Mouse (Mus musculus) liver, embryonic 16.5 days (tissue): ENCODE data around the gene Gpr39. TPM values are rescaled to one million over a fixed set of nuclear protein-coding genes. Genes with fewer than 3 reads are reported as not detected.
"Not testable (repeated sequence)": the region's sequence is repeated elsewhere in the genome, so short reads cannot be mapped to it uniquely, and the experiment has no call there.

ENCODE experiments used
- ATAC-seq: fragments of 200-750 bp; cut with Nextera tagmentation; 2 replicates; pipeline ENCODE4 v1.8.0; 2017; ENCODE audit warnings: low read depth, mild to moderate bottlenecking, moderate number of reproducible peaks, moderate library complexity
- H3K27ac ChIP-seq: fragments of 300-500 bp; sonication (generic); 2 replicates; pipeline ENCODE4 v1.5.1; 2014; ENCODE audit warnings: mild to moderate bottlenecking, low read length
- H3K27me3 ChIP-seq: fragments of 300-500 bp; sonication (generic); 2 replicates; pipeline ENCODE4 v1.6.1; 2014; ENCODE audit warnings: low read depth, low read length, mixed read lengths; ENCODE audit not compliant: control insufficient read depth, insufficient read depth
- H3K36me3 ChIP-seq: fragments of 300-500 bp; sonication (generic); 2 replicates; pipeline ENCODE4 v1.6.1; 2014; ENCODE audit warnings: mild to moderate bottlenecking; ENCODE audit not compliant: control insufficient read depth, insufficient read depth
- H3K4me1 ChIP-seq: fragments of 300-500 bp; sonication (generic); 2 replicates; pipeline ENCODE4 v1.6.1; 2014; ENCODE audit warnings: low read depth, low read length, mixed read lengths; ENCODE audit not compliant: control insufficient read depth
- H3K4me2 ChIP-seq: fragments of 300-500 bp; sonication (generic); 2 replicates; pipeline ENCODE4 v1.6.1; 2014; ENCODE audit warnings: low read depth, low read length, mixed read lengths
- H3K4me3 ChIP-seq: fragments of 300-500 bp; sonication (generic); 2 replicates; pipeline ENCODE4 v1.5.1; 2014; ENCODE audit warnings: low read depth, mild to moderate bottlenecking, low read length
- H3K9ac ChIP-seq: fragments of 300-500 bp; sonication (generic); 2 replicates; pipeline ENCODE4 v1.6.1; 2014; ENCODE audit warnings: low read depth, low read length
- H3K9me3 ChIP-seq: fragments of 300-500 bp; sonication (generic); replicated peaks from 2 replicates; pipeline ENCODE4 v1.6.1; 2016; ENCODE audit warnings: low read length; ENCODE audit not compliant: control insufficient read depth
- WGBS: fragments of 180-500 bp; shearing (Covaris S2); extraction: QIAGEN DNeasy Blood & Tissue Kit; methylation state at CpG from one replicate; pipeline ENCODE4 v1.1.7; 2014; ENCODE audit not compliant: insufficient replicate concordance; 5-methylcytosine and 5-hydroxymethylcytosine counted together
- polyA plus RNA-seq: library from polyadenylated mRNA; unstranded; fragments of >200 nt; fragmentation: Nextera tagmentation; extraction: Ambion mirVana; gene quantifications from 2 replicates; pipeline ENCODE4 v1.2.1, GENCODE M21; 2015

The Gpr39 gene
- 3.5 and 3.6 TPM in 2 replicates for polyA plus RNA-seq

DNA sequence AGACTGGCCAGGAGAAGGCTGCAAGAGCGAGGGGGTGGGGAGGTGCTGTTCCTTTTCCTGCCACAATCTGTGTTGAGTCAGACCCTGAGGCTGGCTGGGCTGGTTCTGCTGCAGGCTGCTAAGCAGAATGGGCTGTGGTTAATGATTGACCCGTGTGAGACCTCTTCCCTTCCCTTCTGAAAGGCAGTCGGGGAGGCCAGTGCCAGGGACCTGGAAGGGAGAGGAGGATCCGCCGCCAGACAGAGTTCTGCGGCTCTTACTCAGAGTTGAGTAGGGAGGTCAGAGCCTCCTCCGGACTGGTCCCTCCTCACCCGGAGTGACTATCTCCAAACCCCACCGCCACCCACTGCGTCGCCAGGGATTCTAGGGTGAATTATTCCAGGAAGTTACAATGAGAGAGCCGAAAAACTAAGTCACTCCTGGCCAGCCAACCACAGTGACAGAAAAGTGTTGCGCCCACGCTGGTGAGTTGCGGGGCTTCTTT is at the start of gene Gpr39:
TSS of gene Gpr39 (plus strand) at position 206 of the 484 bp plus-strand sequence.
- Histone ChIP-seq H3K4me2 (peak within 1 kb of the TSS; percentile 51), H3K27me3 (no peaks in the 10 kb centered on the region), H3K36me3 (no peaks in the 10 kb centered on the region), H3K4me1 (no peaks in the 10 kb centered on the region; the same call in 1 of the 2 replicates), H3K9ac (0 out of 2 replicates have a peak within 1 kb of the TSS, but pooled peaks have one; percentile 5), H3K27ac (peak within 1 kb of the TSS; percentile 64), H3K4me3 (peak within 1 kb of the TSS; percentile 52), H3K9me3 (no peaks in the 10 kb centered on the region)
- ATAC-seq = peak; percentile 93
- WGBS = 18% methylated on average over 15 of the region's 15 CpGs

DNA sequence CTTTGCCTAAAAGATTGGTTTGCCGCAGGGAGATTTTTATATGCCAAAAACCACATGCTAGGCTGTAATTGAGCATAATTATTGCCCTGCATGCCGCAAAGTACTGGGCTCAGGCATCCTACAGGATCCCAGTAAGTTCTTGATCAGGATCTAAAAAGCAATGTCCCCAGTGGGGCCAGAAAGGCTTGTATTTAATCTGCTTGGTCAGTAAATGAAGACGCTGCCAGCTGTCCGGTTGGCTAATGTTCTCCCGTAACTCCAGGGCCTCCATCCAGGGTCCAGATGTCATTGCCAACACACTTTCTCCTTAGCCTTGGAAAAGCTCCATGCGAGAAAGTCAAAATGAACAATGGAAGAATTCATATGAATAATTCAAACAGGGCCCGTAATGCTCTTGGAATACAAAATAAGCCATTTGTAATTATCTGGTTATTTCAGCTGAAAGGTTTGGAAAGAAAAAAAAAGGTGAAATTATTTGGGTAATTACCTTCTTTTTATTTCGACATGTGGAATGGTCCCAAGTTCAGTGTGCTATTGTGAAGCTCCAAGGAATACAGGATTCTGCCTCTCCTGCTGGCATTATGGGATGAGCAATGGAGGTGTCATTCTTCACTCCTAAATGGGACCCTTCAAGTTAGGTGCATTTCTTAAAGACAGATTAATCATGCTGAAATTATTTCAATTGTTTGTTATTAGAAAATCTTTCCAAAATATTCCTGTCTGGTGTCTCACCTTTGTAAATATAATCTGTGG is 37.1 kb upstream of the Gpr39 start:
- no peaks in the 10 kb centered on the region for H3K27me3 ChIP-seq
- 76% methylated on average over 8 of the region's 8 CpGs for WGBS
- no peak overlapping the region for H3K9ac ChIP-seq
- ATAC-seq = no peak
- H3K4me1 ChIP-seq = no peaks in the 10 kb centered on the region
- no peak overlapping the region for H3K27ac ChIP-seq
- no peak overlapping the region for H3K4me3 ChIP-seq
- H3K4me2 ChIP-seq = no peak overlapping the region
- no peaks in the 10 kb centered on the region for H3K36me3 ChIP-seq
- no peaks in the 10 kb centered on the region for H3K9me3 ChIP-seq

- WGBS = 27% methylated on average over 1 of the region's 1 CpGs
- H3K4me3 ChIP-seq = no peak overlapping the region
- no peak overlapping the region for H3K4me2 ChIP-seq
- no peak overlapping the region for H3K27ac ChIP-seq
- ATAC-seq = no peak
- H3K36me3 ChIP-seq = no peaks in the 10 kb centered on the region
- H3K27me3 ChIP-seq = no peaks in the 10 kb centered on the region
- no peaks in the 10 kb centered on the region for H3K9me3 ChIP-seq
- no peak overlapping the region for H3K9ac ChIP-seq
- no peaks in the 10 kb centered on the region for H3K4me1 ChIP-seq
Observed at GRCm38 (mm10) chr1:125643643-125644042, 33.2 kb upstream of the Gpr39 start.

GRCm38 (mm10) chr1:125646816-125647215 is 30.0 kb upstream of the Gpr39 start:
- not testable (repeated sequence) for ATAC-seq, H3K4me2 ChIP-seq, H3K27ac ChIP-seq, H3K4me1 ChIP-seq, H3K36me3 ChIP-seq, H3K4me3 ChIP-seq, H3K27me3 ChIP-seq, H3K9ac ChIP-seq, H3K9me3 ChIP-seq
- 62% methylated on average over 2 of the region's 2 CpGs for WGBS

GRCm38 (mm10) chr1:125648011-125648410 is 28.8 kb upstream of the Gpr39 start:
- H3K36me3 ChIP-seq = no peaks in the 10 kb centered on the region
- no peaks in the 10 kb centered on the region for H3K27me3 ChIP-seq
- H3K9me3 ChIP-seq = no peaks in the 10 kb centered on the region
- H3K27ac ChIP-seq = no peak overlapping the region
- no peak overlapping the region for H3K9ac ChIP-seq
- no peaks in the 10 kb centered on the region for H3K4me1 ChIP-seq
- no peak for ATAC-seq
- WGBS = 71% methylated on average over 4 of the region's 4 CpGs
- H3K4me3 ChIP-seq = no peak overlapping the region
- no peak overlapping the region for H3K4me2 ChIP-seq

GRCm38 (mm10) chr1:125649056-125649455 is 27.7 kb upstream of the Gpr39 start:
- Histone ChIP-seq H3K4me1 (no peaks in the 10 kb centered on the region), H3K27me3 (no peaks in the 10 kb centered on the region), H3K36me3 (no peaks in the 10 kb centered on the region), H3K9ac (no peak overlapping the region), H3K4me3 (no peak overlapping the region), H3K9me3 (no peaks in the 10 kb centered on the region), H3K4me2 (no peak overlapping the region), H3K27ac (no peak overlapping the region)
- ATAC-seq = no peak
- 68% methylated on average over 3 of the region's 3 CpGs for WGBS

GRCm38 (mm10) chr1:125652836-125653594 is 23.8 kb upstream of the Gpr39 start:
- H3K9ac ChIP-seq = no peak overlapping the region
- no peaks in the 10 kb centered on the region for H3K9me3 ChIP-seq
- H3K4me3 ChIP-seq = no peak overlapping the region
- H3K27ac ChIP-seq = no peak overlapping the region
- no peak for ATAC-seq
- WGBS = 42% methylated on average over 1 of the region's 1 CpGs
- no peaks in the 10 kb centered on the region for H3K4me1 ChIP-seq
- H3K4me2 ChIP-seq = no peak overlapping the region
- no peaks in the 10 kb centered on the region for H3K36me3 ChIP-seq
- no peaks in the 10 kb centered on the region for H3K27me3 ChIP-seq

DNA sequence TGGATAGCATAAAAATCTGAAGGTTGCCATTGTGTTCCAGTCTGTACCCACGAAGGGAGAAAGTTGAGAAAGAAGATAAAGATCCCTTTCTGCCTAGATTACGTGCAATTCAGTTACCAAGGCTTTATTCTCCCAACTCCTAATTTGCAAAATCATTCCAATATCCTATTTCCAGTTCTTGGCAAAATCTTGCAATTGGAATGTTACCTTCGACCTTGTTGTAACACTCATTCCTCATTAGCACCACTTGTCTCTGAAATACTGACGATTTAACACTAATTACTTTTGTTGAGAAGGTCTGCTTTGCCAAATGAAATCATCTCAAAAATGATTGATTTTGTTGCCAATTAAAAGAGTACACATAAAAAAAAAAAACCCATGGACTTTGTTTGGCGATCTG is 19.4 kb upstream of the Gpr39 start:
- H3K9ac ChIP-seq = no peak overlapping the region
- no peaks in the 10 kb centered on the region for H3K9me3 ChIP-seq
- H3K4me2 ChIP-seq = no peak overlapping the region
- no peaks in the 10 kb centered on the region for H3K4me1 ChIP-seq
- no peaks in the 10 kb centered on the region for H3K27me3 ChIP-seq
- no peaks in the 10 kb centered on the region for H3K36me3 ChIP-seq
- WGBS = 52% methylated on average over 5 of the region's 5 CpGs
- no peak overlapping the region for H3K4me3 ChIP-seq
- ATAC-seq = no peak
- H3K27ac ChIP-seq = no peak overlapping the region

- no peak overlapping the region for H3K4me3 ChIP-seq
- 66% methylated on average over 4 of the region's 4 CpGs for WGBS
- no peaks in the 10 kb centered on the region for H3K36me3 ChIP-seq
- H3K27ac ChIP-seq = no peak overlapping the region
- no peak overlapping the region for H3K9ac ChIP-seq
- H3K4me2 ChIP-seq = no peak overlapping the region
- no peaks in the 10 kb centered on the region for H3K4me1 ChIP-seq
- no peaks in the 10 kb centered on the region for H3K27me3 ChIP-seq
- no peak for ATAC-seq
- no peaks in the 10 kb centered on the region for H3K9me3 ChIP-seq
Observed at GRCm38 (mm10) chr1:125660151-125660550, 16.6 kb upstream of the Gpr39 start.
